Mouse (Mus musculus) ES-E14 (cell line): ENCODE measurements around the gene Prr5. TPM values are rescaled to one million over a fixed set of nuclear protein-coding genes. Genes with fewer than 3 reads are reported as not detected.

Source experiments
- DNase-seq: peaks from one replicate; pipeline ENCODE4 v3.0.0-alpha.2; 2013; ENCODE audit warnings: low read depth, low spot score
- H3K27ac ChIP-seq: 2 replicates; pipeline ENCODE4 v1.5.1; 2012; ENCODE audit warnings: low read depth, mild to moderate bottlenecking, low read length, moderate library complexity, mixed read lengths; ENCODE audit not compliant: poor library complexity, insufficient read depth, severe bottlenecking
- H3K36me3 ChIP-seq: 2 replicates; pipeline ENCODE4 v1.6.1; 2012; ENCODE audit warnings: mild to moderate bottlenecking, low read length, moderate library complexity, mixed read lengths; ENCODE audit not compliant: control insufficient read depth, poor library complexity, insufficient read depth, severe bottlenecking
- H3K4me1 ChIP-seq, 2 experiments: fragments of 150-350 bp in 1 of 2; sonication (generic) in 1 of 2; 2 replicates each; pipeline ENCODE4 v1.6.1; 2012; ENCODE audit warnings: low read length in 2 of 2, mild to moderate bottlenecking in 1 of 2, mixed read lengths in 1 of 2; ENCODE audit not compliant: control insufficient read depth in 2 of 2, insufficient read depth in 2 of 2, poor library complexity in 1 of 2
- H3K4me3 ChIP-seq, 2 experiments: fragments of 150-350 bp in 1 of 2; sonication (generic) in 1 of 2; 2 replicates each; pipeline ENCODE4 v1.5.1; 2012; ENCODE audit warnings: low read length in 2 of 2, low read depth in 1 of 2, mild to moderate bottlenecking in 1 of 2, mixed read lengths in 1 of 2; ENCODE audit not compliant: insufficient read depth in 1 of 2, poor library complexity in 1 of 2, severe bottlenecking in 1 of 2
- H3K9ac ChIP-seq: 2 replicates; pipeline ENCODE4 v1.6.1; 2012; ENCODE audit warnings: low read depth, mild to moderate bottlenecking, low read length, mixed read lengths; ENCODE audit not compliant: poor library complexity, insufficient read depth, severe bottlenecking
- H3K9me3 ChIP-seq: fragments of 150-350 bp; sonication (generic); 2 replicates; pipeline ENCODE4 v1.6.1; 2012; ENCODE audit warnings: low read depth, mild to moderate bottlenecking, low read length; ENCODE audit not compliant: control insufficient read depth, insufficient read depth
- CHD2 ChIP-seq: IDR thresholded peaks from 2 replicates; pipeline ENCODE4 v1.6.1; 2014; ENCODE audit warnings: mild to moderate bottlenecking, low read depth, low read length, inconsistent platforms
- HCFC1 ChIP-seq: IDR thresholded peaks from 2 replicates; pipeline ENCODE4 v1.6.1; 2012; ENCODE audit warnings: low read length, inconsistent platforms, borderline replicate concordance; ENCODE audit not compliant: insufficient read depth
- MAFK ChIP-seq: IDR thresholded peaks from 2 replicates; pipeline ENCODE4 v1.6.1; 2014; ENCODE audit warnings: mild to moderate bottlenecking, low read depth, low read length, inconsistent platforms; ENCODE audit not compliant: insufficient read depth
- ZC3H11A ChIP-seq: IDR thresholded peaks from 2 replicates; pipeline ENCODE4 v1.6.1; 2012; ENCODE audit warnings: low read depth, mild to moderate bottlenecking, inconsistent platforms, low read length, borderline replicate concordance
- ZNF384 ChIP-seq: IDR thresholded peaks from 2 replicates; pipeline ENCODE4 v1.6.1; 2012; ENCODE audit warnings: low read depth, low read length, inconsistent platforms
- in situ Hi-C, 2 experiments: fragments of 600-800 bp; cut with MboI; formaldehyde crosslinking; loops; one replicate each; pipeline ENCODE4 v1.15.1; 2025; ENCODE audit warnings: low sequenced_read_pairs in 2 of 2, inconsistent platforms in 1 of 2; ENCODE audit not compliant: unreplicated experiment in 2 of 2
- total RNA-seq: library from RNA; depleted of rRNA; stranded (reverse); fragments of 300-350 nt; gene quantifications from 2 replicates; pipeline ENCODE4 v1.2.3, GENCODE M21; 2012

Gene Prr5
- total RNA-seq, 1 experiment, result 11.6 TPM

DNA sequence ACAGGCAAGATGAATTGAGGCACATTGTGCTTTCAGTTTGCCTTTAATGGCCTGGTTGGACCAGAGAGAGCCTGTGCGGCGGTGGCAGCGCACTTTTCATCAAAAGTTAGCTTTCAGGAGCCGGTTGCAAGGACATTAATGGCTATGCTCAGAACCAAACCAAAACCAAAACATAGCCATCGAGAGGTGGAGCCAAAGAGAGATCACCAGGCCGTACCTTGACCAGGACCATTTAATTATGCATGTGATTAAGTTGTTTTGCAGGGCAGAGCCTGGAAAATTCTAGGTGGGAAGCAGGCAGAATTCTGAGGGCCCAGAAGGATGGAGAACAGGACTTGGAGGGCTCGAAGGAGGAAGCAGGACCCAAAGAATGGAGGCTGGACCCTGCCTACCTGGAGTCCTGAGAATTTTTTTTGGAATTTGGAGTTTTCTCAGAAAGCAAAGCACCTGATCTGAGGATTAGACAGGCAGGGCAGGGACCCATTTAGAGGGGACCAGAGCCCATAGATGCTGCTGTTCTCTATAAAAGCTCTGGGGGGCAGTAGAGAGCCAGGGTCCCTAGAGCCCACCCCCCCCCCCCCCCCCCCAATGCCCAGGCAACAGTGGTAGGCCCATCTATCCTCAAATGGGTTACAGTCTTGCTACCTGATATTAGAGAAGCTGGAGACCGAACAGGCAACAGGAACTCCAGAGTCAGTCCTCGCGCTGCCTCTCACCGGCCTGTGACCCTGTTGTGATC lies 5.1 kb downstream of the Prr5 start:
- no peak for DNase-seq
- in situ Hi-C loops, result loop anchor here in 1 of 2 experiments (10.0 kb wide), 1 partner anchor 250 kb away; the partner anchor contains the start of genes Gm29666 and Nup50
- H3K4me1 ChIP-seq, result peaks cover 0 to 26% of the 10 kb centered on the region in 2 experiments; a peak in 3 of 4 replicates

GRCm38 (mm10) chr15:84675317-84675716 lies 5.9 kb downstream of the Prr5 start:
- H3K36me3 ChIP-seq, result no peaks in the 10 kb centered on the region
- TF ChIP-seq HCFC1 (no peak), CHD2 (no peak)
- H3K9me3 ChIP-seq, result no peaks in the 10 kb centered on the region
- no peak overlapping the region for H3K9ac ChIP-seq
- H3K4me1 ChIP-seq, result peaks cover 0 to 29% of the 10 kb centered on the region in 2 experiments; a peak in 3 of 4 replicates
- H3K27ac ChIP-seq, result no peak overlapping the region
- no peak for DNase-seq
- in situ Hi-C loops, result loop anchor here in 1 of 2 experiments (10.0 kb wide), 1 partner anchor 249 kb away; the partner anchor contains the start of genes Gm29666 and Nup50
- no peak overlapping the region for H3K4me3 ChIP-seq

More for the DNA sequence above, 5.1 kb downstream of the Prr5 start:
- Histone ChIP-seq H3K4me3 (no peak overlapping the region), H3K9me3 (no peaks in the 10 kb centered on the region), H3K36me3 (no peaks in the 10 kb centered on the region), H3K27ac (no peak overlapping the region), H3K9ac (no peak overlapping the region)
- TF ChIP-seq ZNF384, result no peak
- TF ChIP-seq MAFK, result no peak
- TF ChIP-seq ZC3H11A, result no peak
- TF ChIP-seq HCFC1, result no peak
- no peak for TF ChIP-seq CHD2

- no peak for TF ChIP-seq ZNF384
- no peak for TF ChIP-seq HCFC1
- TF ChIP-seq CHD2, result no peak
- no peak for TF ChIP-seq MAFK
- no peak for TF ChIP-seq ZC3H11A
- H3K36me3 ChIP-seq, result no peaks in the 10 kb centered on the region
- H3K4me3 ChIP-seq, result no peak overlapping the region
- no peak overlapping the region for H3K27ac ChIP-seq
- DNase-seq, result no peak
- H3K9me3 ChIP-seq, result no peaks in the 10 kb centered on the region
- no peak overlapping the region for H3K9ac ChIP-seq
- in situ Hi-C loops, result loop anchor here in 1 of 2 experiments (10.0 kb wide), 1 partner anchor 247 kb away; the partner anchor contains the start of genes Gm29666 and Nup50
- H3K4me1 ChIP-seq, result peaks cover 0 to 26% of the 10 kb centered on the region in 2 experiments; a peak in 3 of 4 replicates
These were observed 8.5 kb downstream of the Prr5 start for GRCm38 (mm10) chr15:84677943-84678342.

- DNase-seq, result no peak
- H3K9ac ChIP-seq, result no peak overlapping the region
- in situ Hi-C loops, result loop anchor here in 1 of 2 experiments (10.0 kb wide), 1 partner anchor 246 kb away; the partner anchor contains the start of genes Gm29666 and Nup50
- no peaks in the 10 kb centered on the region for H3K36me3 ChIP-seq
- TF ChIP-seq HCFC1, result no peak
- no peak for TF ChIP-seq ZNF384
- no peak for TF ChIP-seq CHD2
- peak; percentile 36; the same call in 1 of the 2 replicates for TF ChIP-seq ZC3H11A
- no peak for TF ChIP-seq MAFK
- H3K9me3 ChIP-seq, result no peaks in the 10 kb centered on the region
- H3K27ac ChIP-seq, result no peak overlapping the region
- H3K4me3 ChIP-seq, result no peak overlapping the region
- peaks cover 0 to 26% of the 10 kb centered on the region in 2 experiments; a peak in 3 of 4 replicates for H3K4me1 ChIP-seq
These were observed 9.7 kb downstream of the Prr5 start for GRCm38 (mm10) chr15:84679090-84679489.
